Mouse (Mus musculus): ENCODE measurements around the gene St8sia4. TPM values are rescaled to one million over a fixed set of nuclear protein-coding genes. Genes with fewer than 3 reads are reported as not detected.

The St8sia4 gene
- polyA plus RNA-seq, 1 experiment from 2014 or later: 12.1 TPM

DNA sequence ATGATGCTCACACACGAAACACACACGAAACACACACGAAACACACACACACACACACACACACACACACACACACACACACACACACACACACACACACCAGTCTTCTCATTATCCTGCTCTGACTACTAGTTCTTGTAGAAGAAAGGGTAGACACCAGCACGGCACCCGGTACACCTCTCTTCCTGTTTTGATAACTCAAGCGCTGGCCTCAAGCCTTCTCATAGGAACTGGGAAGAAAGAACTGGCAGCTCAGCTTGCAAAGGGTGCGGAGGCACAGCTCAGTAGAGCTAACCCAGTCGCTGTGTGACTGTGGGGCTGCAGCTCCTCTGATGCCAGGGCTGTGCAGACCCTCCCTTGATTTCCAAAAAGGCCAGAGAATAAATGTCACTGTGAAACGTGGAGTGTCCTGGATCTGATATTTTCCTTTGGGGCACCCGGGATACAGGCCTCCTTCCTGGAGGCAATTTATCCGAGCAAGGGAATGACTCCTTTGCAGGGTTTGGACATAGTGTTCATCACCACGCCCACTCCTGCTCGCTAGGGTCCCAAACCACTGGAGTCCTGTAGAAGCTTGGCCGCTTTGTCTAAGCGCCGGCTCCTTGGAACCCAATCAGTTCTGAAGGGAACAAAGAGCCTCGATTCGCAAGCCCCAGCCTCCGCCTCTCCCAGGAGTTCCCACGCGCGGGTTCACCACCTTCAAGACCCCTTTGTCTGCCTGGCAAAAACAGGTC is 2.2 kb downstream of the St8sia4 start:
- H3K9me3 ChIP-seq (replicated peaks; ENCODE audit: control insufficient read depth, low read length): no peaks in the 10 kb centered on the region
- peak overlapping the region; percentile 75 for H3K4me2 ChIP-seq (ENCODE audit: low read depth, low read length)
- WGBS: 16% methylated on average over 22 of the region's 22 CpGs
- ATAC-seq (replicated peaks; ENCODE audit: insufficient number of reproducible peaks, low FRiP score, low TSS enrichment, low read depth) (0 out of 2 replicates have a peak, but pooled peaks have one; percentile 19), DNase-seq (ENCODE audit: low spot score) (peak; percentile 47)
- no peak overlapping the region for H3K27ac ChIP-seq (replicated peaks; ENCODE audit: low read depth, low read length)
- no peaks in the 10 kb centered on the region for H3K36me3 ChIP-seq (replicated peaks; ENCODE audit: control insufficient read depth, insufficient read depth, low read depth, low read length)
- peak overlapping the region; percentile 51 for H3K4me3 ChIP-seq (ENCODE audit: low read depth, low read length)
- no peaks in the 10 kb centered on the region for H3K4me1 ChIP-seq (ENCODE audit: control insufficient read depth, insufficient read depth, low read length)
- H3K9ac ChIP-seq (replicated peaks; ENCODE audit: low read length): peak overlapping the region; percentile 35; the same call in 1 of the 2 replicates
- H3K27me3 ChIP-seq (ENCODE audit: control insufficient read depth, insufficient read depth, low read length): no peaks in the 10 kb centered on the region

DNA sequence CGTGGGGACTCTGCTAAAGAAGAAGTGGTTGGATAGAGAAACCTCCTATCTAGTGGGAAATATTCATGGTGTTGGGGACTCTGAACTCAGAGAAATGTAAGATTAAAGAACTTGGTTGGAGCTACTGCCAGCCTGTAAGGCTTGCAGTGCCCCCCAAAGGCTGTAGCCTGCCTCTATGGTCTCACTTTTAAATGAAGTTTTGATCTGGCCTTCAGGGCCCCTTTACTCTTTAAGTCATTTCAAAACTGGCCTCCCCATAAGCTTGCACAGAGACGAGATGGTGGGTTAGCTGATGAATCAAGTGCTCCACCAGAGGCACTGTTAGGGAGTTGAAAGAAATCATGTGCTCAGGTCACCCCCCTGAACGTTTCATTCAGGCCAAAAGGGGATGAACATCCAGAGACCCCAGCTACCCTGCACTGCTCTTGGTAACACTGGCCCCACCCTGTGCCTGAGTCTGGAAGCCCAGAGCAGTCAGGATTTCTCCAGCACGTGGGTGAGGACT is 3.0 kb downstream of the St8sia4 start:
- H3K9ac ChIP-seq (replicated peaks; ENCODE audit: low read length): no peak overlapping the region

DNA sequence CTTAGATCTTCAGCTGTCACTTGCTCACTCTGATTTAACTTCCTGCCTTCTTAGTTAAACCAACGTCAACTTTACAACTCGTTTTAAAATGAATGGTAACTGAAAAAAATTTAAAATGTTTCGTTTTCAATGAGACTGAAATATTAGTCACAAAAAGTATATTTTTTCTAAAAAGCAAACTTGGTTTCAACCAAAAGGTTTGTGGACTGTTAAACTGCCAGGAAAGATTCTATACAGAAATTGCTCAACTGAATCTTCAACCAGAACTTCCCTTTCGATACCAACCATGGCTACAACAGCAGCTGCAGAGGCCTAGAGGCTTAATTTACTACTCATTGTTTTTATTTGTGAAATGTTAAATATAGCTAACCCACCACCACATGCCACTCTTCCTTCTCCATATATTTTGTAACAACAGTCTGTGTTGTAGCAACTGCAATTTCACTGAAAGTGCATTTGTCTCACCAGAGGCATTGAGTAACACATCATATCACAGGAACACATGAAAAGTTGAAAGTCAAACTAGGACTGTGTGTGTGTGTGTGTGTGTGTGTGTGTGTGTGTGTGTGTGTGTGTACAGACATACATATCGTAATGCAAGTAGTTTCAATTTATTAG is 10.2 kb downstream of the St8sia4 start:
- no peak overlapping the region for H3K4me3 ChIP-seq (ENCODE audit: low read depth, low read length)
- ATAC-seq (replicated peaks; ENCODE audit: insufficient number of reproducible peaks, low FRiP score, low TSS enrichment, low read depth) (no peak), DNase-seq (ENCODE audit: low spot score) (no peak)
- H3K4me1 ChIP-seq (ENCODE audit: control insufficient read depth, insufficient read depth, low read length): no peaks in the 10 kb centered on the region
- H3K36me3 ChIP-seq (replicated peaks; ENCODE audit: control insufficient read depth, insufficient read depth, low read depth, low read length): no peaks in the 10 kb centered on the region
- no peak overlapping the region for H3K9ac ChIP-seq (replicated peaks; ENCODE audit: low read length)
- no peak overlapping the region for H3K27ac ChIP-seq (replicated peaks; ENCODE audit: low read depth, low read length)
- no peaks in the 10 kb centered on the region for H3K9me3 ChIP-seq (replicated peaks; ENCODE audit: control insufficient read depth, low read length)
- H3K27me3 ChIP-seq (ENCODE audit: control insufficient read depth, insufficient read depth, low read length): no peaks in the 10 kb centered on the region
- H3K4me2 ChIP-seq (ENCODE audit: low read depth, low read length): no peak overlapping the region
- WGBS: 80% methylated on average over 5 of the region's 5 CpGs

More for the DNA sequence above, 3.0 kb downstream of the St8sia4 start:
- H3K4me3 ChIP-seq (ENCODE audit: low read depth, low read length): no peak overlapping the region
- no peak overlapping the region for H3K27ac ChIP-seq (replicated peaks; ENCODE audit: low read depth, low read length)
- no peaks in the 10 kb centered on the region for H3K4me1 ChIP-seq (ENCODE audit: control insufficient read depth, insufficient read depth, low read length)
- H3K4me2 ChIP-seq (ENCODE audit: low read depth, low read length): no peak overlapping the region
- peak; percentile 4 for DNase-seq (ENCODE audit: low spot score)
- no peak for ATAC-seq (replicated peaks; ENCODE audit: insufficient number of reproducible peaks, low FRiP score, low TSS enrichment, low read depth)
- WGBS: 31% methylated on average over 4 of the region's 4 CpGs
- H3K36me3 ChIP-seq (replicated peaks; ENCODE audit: control insufficient read depth, insufficient read depth, low read depth, low read length): no peaks in the 10 kb centered on the region
- no peaks in the 10 kb centered on the region for H3K9me3 ChIP-seq (replicated peaks; ENCODE audit: control insufficient read depth, low read length)
- no peaks in the 10 kb centered on the region for H3K27me3 ChIP-seq (ENCODE audit: control insufficient read depth, insufficient read depth, low read length)

DNA sequence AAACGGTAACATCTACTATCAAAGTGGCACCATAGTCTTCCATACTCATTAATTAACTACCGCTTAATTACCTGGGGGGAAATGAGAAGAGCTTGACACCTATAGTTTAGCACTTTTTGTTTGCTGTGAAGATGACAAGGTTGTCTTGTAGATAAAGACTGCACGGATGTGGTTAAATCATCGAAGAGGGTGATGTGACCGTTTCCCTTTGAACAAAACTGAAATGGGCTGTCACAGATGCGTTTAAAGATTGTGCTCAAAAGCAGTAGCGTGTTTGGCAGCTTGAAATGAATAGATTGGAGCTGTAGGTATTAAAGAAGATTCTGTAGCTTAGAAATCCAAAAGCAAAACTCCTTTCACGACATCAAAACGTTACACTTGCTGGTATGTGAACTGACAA is 11.8 kb downstream of the St8sia4 start:
- Histone ChIP-seq H3K27me3 (ENCODE audit: control insufficient read depth, insufficient read depth, low read length) (no peaks in the 10 kb centered on the region), H3K36me3 (replicated peaks; ENCODE audit: control insufficient read depth, insufficient read depth, low read depth, low read length) (no peaks in the 10 kb centered on the region), H3K9me3 (replicated peaks; ENCODE audit: control insufficient read depth, low read length) (no peaks in the 10 kb centered on the region), H3K27ac (replicated peaks; ENCODE audit: low read depth, low read length) (no peak overlapping the region), H3K4me3 (ENCODE audit: low read depth, low read length) (no peak overlapping the region), H3K9ac (replicated peaks; ENCODE audit: low read length) (no peak overlapping the region), H3K4me2 (ENCODE audit: low read depth, low read length) (no peak overlapping the region), H3K4me1 (ENCODE audit: control insufficient read depth, insufficient read depth, low read length) (no peaks in the 10 kb centered on the region)
- DNase-seq (ENCODE audit: low spot score) (no peak), ATAC-seq (replicated peaks; ENCODE audit: insufficient number of reproducible peaks, low FRiP score, low TSS enrichment, low read depth) (no peak)
- 82% methylated on average over 9 of the region's 9 CpGs for WGBS

DNA sequence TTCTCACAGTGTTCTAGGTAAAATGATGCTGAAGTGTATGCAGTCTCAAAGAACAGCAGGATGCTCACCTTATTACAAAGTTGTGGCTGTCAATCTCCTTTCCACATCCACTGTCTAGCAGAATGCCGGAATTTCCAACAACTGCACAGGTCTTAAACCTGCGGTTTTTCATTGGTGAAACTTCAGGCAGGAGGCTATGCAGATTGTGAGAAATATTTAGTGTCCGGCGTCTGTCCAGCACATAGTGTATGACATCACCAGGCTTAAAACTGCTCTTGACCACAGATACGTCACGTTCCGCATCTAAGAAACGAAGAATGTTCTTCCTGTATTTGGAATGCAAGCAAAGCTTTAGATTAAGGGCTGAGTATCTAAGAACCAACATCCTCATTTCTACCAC is 13.9 kb downstream of the St8sia4 start:
- no peak for DNase-seq (ENCODE audit: low spot score)
- Histone ChIP-seq H3K27me3 (ENCODE audit: control insufficient read depth, insufficient read depth, low read length) (no peaks in the 10 kb centered on the region), H3K36me3 (replicated peaks; ENCODE audit: control insufficient read depth, insufficient read depth, low read depth, low read length) (no peaks in the 10 kb centered on the region), H3K4me3 (ENCODE audit: low read depth, low read length) (no peak overlapping the region), H3K9me3 (replicated peaks; ENCODE audit: control insufficient read depth, low read length) (no peaks in the 10 kb centered on the region), H3K4me1 (ENCODE audit: control insufficient read depth, insufficient read depth, low read length) (no peaks in the 10 kb centered on the region), H3K27ac (replicated peaks; ENCODE audit: low read depth, low read length) (no peak overlapping the region), H3K9ac (replicated peaks; ENCODE audit: low read length) (no peak overlapping the region), H3K4me2 (ENCODE audit: low read depth, low read length) (no peak overlapping the region)
- 81% methylated on average over 8 of the region's 8 CpGs for WGBS
- no peak for ATAC-seq (replicated peaks; ENCODE audit: insufficient number of reproducible peaks, low FRiP score, low TSS enrichment, low read depth)

DNA sequence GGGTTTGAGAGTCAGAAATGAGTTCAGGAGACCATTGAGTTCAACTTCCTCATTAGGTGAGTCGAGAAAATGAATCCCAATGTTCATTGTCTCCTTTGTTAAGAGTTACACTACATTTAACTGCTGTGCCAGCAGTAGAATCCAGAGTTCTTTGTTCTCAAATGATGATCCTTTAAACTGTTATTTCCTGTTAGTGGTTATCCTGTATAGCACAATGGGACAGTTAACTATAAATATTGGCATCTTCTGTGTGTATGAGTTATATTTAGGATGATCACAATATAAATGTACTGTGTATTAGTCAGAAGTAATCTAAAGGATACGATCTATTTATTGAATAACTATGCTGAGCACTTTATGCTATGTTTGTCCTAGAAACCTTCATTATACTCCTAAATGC is 23.1 kb downstream of the St8sia4 start:
- ATAC-seq (replicated peaks; ENCODE audit: insufficient number of reproducible peaks, low FRiP score, low TSS enrichment, low read depth): no peak
- WGBS: 66% methylated on average over 2 of the region's 2 CpGs

DNA sequence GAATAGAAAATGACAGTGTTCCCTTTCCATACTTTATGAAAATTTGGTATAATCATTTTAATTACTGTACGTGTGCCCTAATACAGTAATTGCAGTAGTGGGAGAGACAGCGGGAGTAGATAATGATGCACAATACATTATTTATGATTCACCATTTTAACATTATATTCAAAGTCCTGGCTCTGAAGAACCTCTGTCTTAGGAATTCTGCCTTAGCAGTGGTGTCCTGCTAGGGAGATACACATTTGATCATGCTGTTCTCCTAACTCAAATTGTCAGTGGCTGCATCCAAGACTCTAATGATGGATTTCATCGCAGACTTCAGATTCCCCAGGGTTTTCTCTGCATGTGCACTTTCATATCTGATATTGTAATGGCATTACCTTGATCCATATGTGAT is 28.4 kb downstream of the St8sia4 start:
- no peak for ATAC-seq (replicated peaks; ENCODE audit: insufficient number of reproducible peaks, low FRiP score, low TSS enrichment, low read depth)
- WGBS: 86% methylated on average over 3 of the region's 3 CpGs

More for the DNA sequence above, 23.1 kb downstream of the St8sia4 start:
- Histone ChIP-seq H3K27me3 (ENCODE audit: control insufficient read depth, insufficient read depth, low read length) (no peaks in the 10 kb centered on the region), H3K9me3 (replicated peaks; ENCODE audit: control insufficient read depth, low read length) (no peaks in the 10 kb centered on the region), H3K9ac (replicated peaks; ENCODE audit: low read length) (no peak overlapping the region), H3K36me3 (replicated peaks; ENCODE audit: control insufficient read depth, insufficient read depth, low read depth, low read length) (no peaks in the 10 kb centered on the region), H3K4me1 (ENCODE audit: control insufficient read depth, insufficient read depth, low read length) (no peaks in the 10 kb centered on the region), H3K4me2 (ENCODE audit: low read depth, low read length) (no peak overlapping the region), H3K27ac (replicated peaks; ENCODE audit: low read depth, low read length) (no peak overlapping the region), H3K4me3 (ENCODE audit: low read depth, low read length) (no peak overlapping the region)
- DNase-seq (ENCODE audit: low spot score): no peak

DNA sequence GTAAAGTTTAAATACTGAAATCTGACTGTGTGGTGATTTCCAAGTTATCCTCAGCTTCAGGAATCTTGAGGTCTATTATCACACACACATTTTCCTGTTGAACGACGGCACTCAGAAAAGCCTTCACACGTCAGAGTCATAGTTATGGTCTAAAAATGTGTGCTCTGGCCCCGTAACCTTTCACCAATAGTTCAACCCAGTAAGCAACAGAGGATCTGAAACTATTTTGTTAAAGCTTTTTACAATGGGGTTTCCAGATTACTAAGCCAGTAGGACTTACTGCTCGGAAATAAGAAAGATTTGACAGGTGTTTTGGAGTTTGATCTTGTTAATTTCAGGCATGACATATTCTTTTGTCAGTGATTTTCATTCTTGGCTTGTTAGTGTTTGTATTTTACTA is 43.0 kb downstream of the St8sia4 start:
- Histone ChIP-seq H3K4me1 (ENCODE audit: control insufficient read depth, insufficient read depth, low read length) (no peaks in the 10 kb centered on the region), H3K4me3 (ENCODE audit: low read depth, low read length) (no peak overlapping the region), H3K27ac (replicated peaks; ENCODE audit: low read depth, low read length) (no peak overlapping the region), H3K4me2 (ENCODE audit: low read depth, low read length) (no peak overlapping the region), H3K27me3 (ENCODE audit: control insufficient read depth, insufficient read depth, low read length) (no peaks in the 10 kb centered on the region), H3K36me3 (replicated peaks; ENCODE audit: control insufficient read depth, insufficient read depth, low read depth, low read length) (no peaks in the 10 kb centered on the region), H3K9ac (replicated peaks; ENCODE audit: low read length) (no peak overlapping the region), H3K9me3 (replicated peaks; ENCODE audit: control insufficient read depth, low read length) (no peaks in the 10 kb centered on the region)
- no peak for ATAC-seq (replicated peaks; ENCODE audit: insufficient number of reproducible peaks, low FRiP score, low TSS enrichment, low read depth)
- DNase-seq (ENCODE audit: low spot score): no peak
- 62% methylated on average over 5 of the region's 5 CpGs for WGBS

More for the DNA sequence above, 28.4 kb downstream of the St8sia4 start:
- H3K4me2 ChIP-seq (ENCODE audit: low read depth, low read length): no peak overlapping the region
- H3K27ac ChIP-seq (replicated peaks; ENCODE audit: low read depth, low read length): no peak overlapping the region
- no peaks in the 10 kb centered on the region for H3K36me3 ChIP-seq (replicated peaks; ENCODE audit: control insufficient read depth, insufficient read depth, low read depth, low read length)
- DNase-seq (ENCODE audit: low spot score): no peak
- H3K9ac ChIP-seq (replicated peaks; ENCODE audit: low read length): no peak overlapping the region
- no peaks in the 10 kb centered on the region for H3K4me1 ChIP-seq (ENCODE audit: control insufficient read depth, insufficient read depth, low read length)
- H3K9me3 ChIP-seq (replicated peaks; ENCODE audit: control insufficient read depth, low read length): no peaks in the 10 kb centered on the region
- H3K4me3 ChIP-seq (ENCODE audit: low read depth, low read length): no peak overlapping the region
- no peaks in the 10 kb centered on the region for H3K27me3 ChIP-seq (ENCODE audit: control insufficient read depth, insufficient read depth, low read length)

Data from embryonic facial prominence, embryonic 11.5 days (tissue).